8 mouse cellular contexts compared by ENCODE assay signal in genomic region chr17:45573087-45573779, GRCm38 (mm10). TPM values are rescaled to one million over a fixed set of nuclear protein-coding genes. Genes with fewer than 3 reads are reported as not detected.
A peak's percentile ranks its signal among the peaks of the same experiment; 100 is the strongest.
DNase-seq lines count a peak whose midpoint lies in the region; ATAC-seq and TF ChIP-seq lines count a peak whose summit lies in the region.

Hsp90ab1 (minus strand) TSS chr17:45573271.

- H3K9me3 ChIP-seq in embryonic facial prominence, embryonic 15.5 days (replicated peaks): no peaks in the 10 kb centered on the region
- H3K9me3 ChIP-seq in kidney, embryonic 14.5 days (ENCODE audit: control insufficient read depth, low read length): no peaks in the 10 kb centered on the region
- no peaks in the 10 kb centered on the region for H3K9me3 ChIP-seq in limb, embryonic 15.5 days

- H3K4me1 ChIP-seq in bone marrow, adult 2 months (ENCODE audit: control insufficient read depth, insufficient read depth, low read length): no peaks in the 10 kb centered on the region; the same call in 1 of the 2 replicates
- peaks cover 47% of the 10 kb centered on the region for H3K4me1 ChIP-seq in embryonic facial prominence, embryonic 15.5 days
- H3K4me1 ChIP-seq in kidney, embryonic 14.5 days (ENCODE audit: control insufficient read depth, insufficient read depth, low read length): peaks cover 20% of the 10 kb centered on the region; the same call in 1 of the 2 replicates
- H3K4me1 ChIP-seq in limb, embryonic 15.5 days: peaks cover 29% of the 10 kb centered on the region

- peak; percentile 93; the same call in 1 of the 2 replicates for TF ChIP-seq POLR2A in bone marrow, adult 2 months (IDR thresholded peaks at IDR 0.05; ENCODE audit: borderline replicate concordance, control insufficient read depth, low read depth, low read length)

- peak within 1 kb of the TSS; percentile 97 for H3K4me3 ChIP-seq in bone marrow, adult 2 months (replicated peaks; ENCODE audit: control insufficient read depth, low read depth, low read length)
- H3K4me3 ChIP-seq in embryonic facial prominence, embryonic 15.5 days (replicated peaks): peak within 1 kb of the TSS; percentile 96
- peak within 1 kb of the TSS; percentile 100 for H3K4me3 ChIP-seq in kidney, embryonic 14.5 days (ENCODE audit: low read length)
- H3K4me3 ChIP-seq in limb, embryonic 15.5 days: peak within 1 kb of the TSS; percentile 99

- H3K27ac ChIP-seq in bone marrow, adult 2 months (ENCODE audit: control insufficient read depth, insufficient read depth, low read depth, low read length, poor library complexity): peak within 1 kb of the TSS; percentile 93
- H3K27ac ChIP-seq in embryonic facial prominence, embryonic 15.5 days (replicated peaks): peak within 1 kb of the TSS; percentile 98
- peak within 1 kb of the TSS; percentile 99 for H3K27ac ChIP-seq in kidney, embryonic 14.5 days (ENCODE audit: low read depth, low read length)
- H3K27ac ChIP-seq in limb, embryonic 15.5 days: peak within 1 kb of the TSS; percentile 99

- ATAC-seq in embryonic facial prominence, embryonic 15.5 days (ENCODE audit: insufficient number of reproducible peaks, low FRiP score, low TSS enrichment, low read depth): peak; percentile 90
- peak; percentile 85 for ATAC-seq in kidney, embryonic 14.5 days (ENCODE audit: low FRiP score, low TSS enrichment)
- peak; percentile 79 for ATAC-seq in limb, embryonic 15.5 days (ENCODE audit: insufficient number of reproducible peaks, low FRiP score, low TSS enrichment, low read depth)

- no peak for TF ChIP-seq CTCF in bone marrow, adult 2 months (IDR thresholded peaks at IDR 0.05; ENCODE audit: control insufficient read depth, insufficient read depth, low read length)

- H3K4me2 ChIP-seq in embryonic facial prominence, embryonic 15.5 days (replicated peaks): peak within 1 kb of the TSS; percentile 75
- H3K4me2 ChIP-seq in kidney, embryonic 14.5 days (replicated peaks; ENCODE audit: low read depth, low read length): peak within 1 kb of the TSS; percentile 74
- H3K4me2 ChIP-seq in limb, embryonic 15.5 days: peak within 1 kb of the TSS; percentile 80

- H3K36me3 ChIP-seq in embryonic facial prominence, embryonic 15.5 days: peaks cover 37% of the 10 kb centered on the region
- peaks cover 38% of the 10 kb centered on the region for H3K36me3 ChIP-seq in kidney, embryonic 14.5 days (ENCODE audit: control insufficient read depth, insufficient read depth, low read length)
- H3K36me3 ChIP-seq in limb, embryonic 15.5 days: peaks cover 35% of the 10 kb centered on the region

- peak; percentile 98 for DNase-seq in 416B (ENCODE audit: low read depth)
- peak; percentile 98 for DNase-seq in heart, adult 9 months (ENCODE audit: low spot score in 2 of 2)
- peak; percentile 77 to 92 for DNase-seq in monocyte, adult 2 months (ENCODE audit: low read depth in 1 of 2, low spot score in 2 of 2)
- peak; percentile 98 for DNase-seq in spleen, postnatal 36 days (ENCODE audit: low spot score in 2 of 2)

- H3K27me3 ChIP-seq in embryonic facial prominence, embryonic 15.5 days: no peaks in the 10 kb centered on the region
- H3K27me3 ChIP-seq in kidney, embryonic 14.5 days (ENCODE audit: control insufficient read depth, insufficient read depth, low read length): no peaks in the 10 kb centered on the region
- no peaks in the 10 kb centered on the region for H3K27me3 ChIP-seq in limb, embryonic 15.5 days

- H3K9ac ChIP-seq in embryonic facial prominence, embryonic 15.5 days: peak within 1 kb of the TSS; percentile 97
- peak within 1 kb of the TSS; percentile 100 for H3K9ac ChIP-seq in kidney, embryonic 14.5 days (ENCODE audit: low read depth, low read length)
- peak within 1 kb of the TSS; percentile 99 for H3K9ac ChIP-seq in limb, embryonic 15.5 days

- under 1% methylated on average over 41 of the region's 41 CpGs for WGBS in bone marrow, adult 2 months
- under 1% methylated on average over 41 of the region's 41 CpGs for WGBS in embryonic facial prominence, embryonic 15.5 days
- WGBS in kidney, embryonic 14.5 days: under 1% methylated on average over 41 of the region's 41 CpGs
- WGBS in limb, embryonic 15.5 days: under 1% methylated on average over 41 of the region's 41 CpGs

RNA-seq across cellular contexts. Expression of gene Hsp90ab1, which starts in this region (rescaled TPM):
- polyA plus RNA-seq in bone marrow, adult 2 months (2011; ENCODE audit: insufficient read depth, insufficient read length, low replicate concordance, missing spikeins): 576 and 1,077 TPM in 2 replicates
- 1,563 and 1,577 TPM in 2 replicates for polyA plus RNA-seq in embryonic facial prominence, embryonic 15.5 days (2015; fragmentation: Nextera tagmentation; extraction: Ambion mirVana)
- polyA plus RNA-seq in kidney, embryonic 14.5 days (2014; fragmentation: Nextera tagmentation; extraction: Ambion mirVana): 1,653 and 1,961 TPM in 2 replicates
- polyA plus RNA-seq in limb, embryonic 15.5 days (2015; fragmentation: Nextera tagmentation; extraction: Ambion mirVana): 1,467 and 1,497 TPM in 2 replicates

Comparison
In these comparisons a context has a peak if more than half of its experiments do, and no peak if none do; other contexts are left out.
1. Peak in every context shown above with its lines: DNase-seq, ATAC-seq, H3K4me3 ChIP-seq and H3K27ac ChIP-seq.